8 mouse cellular contexts compared by ENCODE assay signal in genomic region chr9:65122545-65122944, GRCm38 (mm10). TPM values are rescaled to one million over a fixed set of nuclear protein-coding genes. Genes with fewer than 3 reads are reported as not detected.
DNase-seq lines count a peak whose midpoint lies in the region; ATAC-seq and TF ChIP-seq lines count a peak whose summit lies in the region.

No protein-coding gene starts in this region.

- no peaks in the 10 kb centered on the region for H3K27me3 ChIP-seq in hindbrain, embryonic 11.5 days (ENCODE audit: control insufficient read depth, insufficient read depth, low read length)
- no peaks in the 10 kb centered on the region for H3K27me3 ChIP-seq in hindbrain, embryonic 14.5 days (ENCODE audit: control insufficient read depth, insufficient read depth, low read length)
- peaks cover 12% of the 10 kb centered on the region for H3K27me3 ChIP-seq in heart, embryonic 16.5 days (ENCODE audit: control insufficient read depth, insufficient read depth, low read length)
- H3K27me3 ChIP-seq in limb, embryonic 11.5 days (ENCODE audit: control insufficient read depth, insufficient read depth, low read length), result no peaks in the 10 kb centered on the region

- H3K4me2 ChIP-seq in hindbrain, embryonic 11.5 days (replicated peaks; ENCODE audit: low read depth, low read length), result 0 out of 2 replicates have a peak overlapping the region, but pooled peaks have one; percentile 3
- H3K4me2 ChIP-seq in hindbrain, embryonic 14.5 days (replicated peaks), result no peak overlapping the region
- H3K4me2 ChIP-seq in heart, embryonic 16.5 days (ENCODE audit: low read depth, low read length), result peak overlapping the region; percentile 29; the same call in 1 of the 2 replicates
- H3K4me2 ChIP-seq in limb, embryonic 11.5 days (ENCODE audit: low read depth, severe bottlenecking), result peak overlapping the region; percentile 27; the same call in 1 of the 2 replicates

- no peaks in the 10 kb centered on the region for H3K36me3 ChIP-seq in hindbrain, embryonic 11.5 days (ENCODE audit: control insufficient read depth, insufficient read depth, low read length)
- peaks cover 24% of the 10 kb centered on the region for H3K36me3 ChIP-seq in hindbrain, embryonic 14.5 days (replicated peaks; ENCODE audit: control insufficient read depth, insufficient read depth)
- H3K36me3 ChIP-seq in heart, embryonic 16.5 days (ENCODE audit: control insufficient read depth, insufficient read depth), result peaks cover 3% of the 10 kb centered on the region; the same call in 1 of the 2 replicates
- H3K36me3 ChIP-seq in limb, embryonic 11.5 days (ENCODE audit: control insufficient read depth, insufficient read depth, low read length), result no peaks in the 10 kb centered on the region; the same call in 1 of the 2 replicates

- no peak overlapping the region for H3K9ac ChIP-seq in hindbrain, embryonic 11.5 days (ENCODE audit: low read depth, low read length)
- H3K9ac ChIP-seq in hindbrain, embryonic 14.5 days, result no peak overlapping the region
- no peak overlapping the region for H3K9ac ChIP-seq in heart, embryonic 16.5 days (ENCODE audit: low read length)
- no peak overlapping the region for H3K9ac ChIP-seq in limb, embryonic 11.5 days (ENCODE audit: low read length)

- no peak for ATAC-seq in hindbrain, embryonic 11.5 days (ENCODE audit: low FRiP score)
- no peak for ATAC-seq in hindbrain, embryonic 14.5 days (ENCODE audit: low FRiP score)
- no peak for ATAC-seq in heart, embryonic 16.5 days (replicated peaks; ENCODE audit: extremely low read depth, insufficient read depth, low FRiP score)
- no peak for ATAC-seq in limb, embryonic 11.5 days (ENCODE audit: insufficient number of reproducible peaks, low FRiP score, low TSS enrichment, low read depth)
- no peak for ATAC-seq in erythroblast, adult 5-6 weeks (replicated peaks; ENCODE audit: low FRiP score, poor library complexity, severe bottlenecking)

- DNase-seq in hindbrain, embryonic 11.5 days (ENCODE audit: low spot score), result no peak
- no peak for DNase-seq in hindbrain, embryonic 14.5 days (ENCODE audit: low spot score)
- DNase-seq in limb, embryonic 11.5 days (ENCODE audit: low spot score), result no peak
- no peak for DNase-seq in urinary bladder, adult 18-20 months (ENCODE audit: low spot score in 2 of 2)
- no peak for DNase-seq in cerebellum, adult 11-12 months

- no peaks in the 10 kb centered on the region for H3K9me3 ChIP-seq in hindbrain, embryonic 11.5 days (ENCODE audit: control insufficient read depth, low read length)
- no peaks in the 10 kb centered on the region for H3K9me3 ChIP-seq in hindbrain, embryonic 14.5 days (ENCODE audit: control insufficient read depth, low read length)
- no peaks in the 10 kb centered on the region for H3K9me3 ChIP-seq in heart, embryonic 16.5 days (replicated peaks; ENCODE audit: control insufficient read depth, low read length)
- H3K9me3 ChIP-seq in limb, embryonic 11.5 days (ENCODE audit: control insufficient read depth, low read length), result no peaks in the 10 kb centered on the region

- no peak for TF ChIP-seq CTCF in cortical plate, adult 2 months (IDR thresholded peaks at IDR 0.05; ENCODE audit: extremely low read depth, insufficient read depth, low read length)

- WGBS in hindbrain, embryonic 11.5 days, result 12% methylated on average over 18 of the region's 18 CpGs
- WGBS in hindbrain, embryonic 14.5 days, result 20% methylated on average over 18 of the region's 18 CpGs
- WGBS in heart, embryonic 16.5 days, result 18% methylated on average over 18 of the region's 18 CpGs
- 14% methylated on average over 18 of the region's 18 CpGs for WGBS in limb, embryonic 11.5 days

- peaks cover 3% of the 10 kb centered on the region; the same call in 1 of the 2 replicates for H3K4me1 ChIP-seq in hindbrain, embryonic 11.5 days (replicated peaks; ENCODE audit: control insufficient read depth, insufficient read depth, low read length)
- peaks cover 5% of the 10 kb centered on the region; the same call in 1 of the 2 replicates for H3K4me1 ChIP-seq in hindbrain, embryonic 14.5 days (replicated peaks; ENCODE audit: control insufficient read depth, insufficient read depth, low read length)
- H3K4me1 ChIP-seq in cortical plate, adult 2 months (ENCODE audit: control insufficient read depth, insufficient read depth, low read length), result no peaks in the 10 kb centered on the region
- H3K4me1 ChIP-seq in heart, embryonic 16.5 days (ENCODE audit: control insufficient read depth, insufficient read depth, low read length), result no peaks in the 10 kb centered on the region
- H3K4me1 ChIP-seq in limb, embryonic 11.5 days (ENCODE audit: control insufficient read depth, insufficient read depth, low read length), result 0 out of 2 replicates have a peak, but pooled peaks cover 10% of the 10 kb centered on the region

- no peak overlapping the region for H3K27ac ChIP-seq in hindbrain, embryonic 11.5 days (ENCODE audit: low read depth, low read length)
- no peak overlapping the region for H3K27ac ChIP-seq in hindbrain, embryonic 14.5 days
- H3K27ac ChIP-seq in cortical plate, adult 2 months (ENCODE audit: insufficient read depth, low read length), result no peak overlapping the region
- H3K27ac ChIP-seq in heart, embryonic 16.5 days (ENCODE audit: low read length), result no peak overlapping the region
- no peak overlapping the region for H3K27ac ChIP-seq in limb, embryonic 11.5 days (replicated peaks; ENCODE audit: low read depth, low read length)

- H3K4me3 ChIP-seq in hindbrain, embryonic 11.5 days (ENCODE audit: low read depth, low read length), result no peak overlapping the region
- no peak overlapping the region for H3K4me3 ChIP-seq in hindbrain, embryonic 14.5 days (replicated peaks; ENCODE audit: low read length)
- H3K4me3 ChIP-seq in cortical plate, adult 2 months (ENCODE audit: insufficient read depth, low read length), result peak overlapping the region; percentile 30
- H3K4me3 ChIP-seq in heart, embryonic 16.5 days (ENCODE audit: low read length), result no peak overlapping the region
- H3K4me3 ChIP-seq in limb, embryonic 11.5 days (ENCODE audit: low read depth, low read length), result no peak overlapping the region

- peak; percentile 59 for TF ChIP-seq POLR2A in cortical plate, adult 2 months (IDR thresholded peaks at IDR 0.05; ENCODE audit: extremely low read depth, insufficient read depth, low read length)

RNA-seq across cellular contexts. Expression of gene Igdcc3, which starts 18.4 kb away (rescaled TPM):
- polyA plus RNA-seq in hindbrain, embryonic 11.5 days (2014; fragmentation: Nextera tagmentation; extraction: Ambion mirVana), result 46.0 and 49.6 TPM in 2 replicates
- 10.5 and 10.6 TPM in 2 replicates for polyA plus RNA-seq in hindbrain, embryonic 14.5 days (2014; fragmentation: Nextera tagmentation; extraction: Ambion mirVana)
- polyA plus RNA-seq in cortical plate, adult 2 months (2012; rRNA removed), result 1.3 and 2.0 TPM in 2 replicates
- 0.17 and 0.30 TPM in 2 replicates for polyA plus RNA-seq in heart, embryonic 16.5 days (2015; fragmentation: Nextera tagmentation; extraction: Ambion mirVana)
- polyA plus RNA-seq in limb, embryonic 11.5 days (2014; fragmentation: Nextera tagmentation; extraction: Ambion mirVana), result 44.5 and 46.2 TPM in 2 replicates
- not detected in 2 replicates for total RNA-seq in erythroblast, adult 5-6 weeks (2015; ENCODE audit: low replicate concordance)
- not detected in 2 replicates for total RNA-seq in erythroblast, adult 5-6 weeks (2017; ENCODE audit: low replicate concordance)

RNA-seq across cellular contexts. Expression of gene Igdcc4, which starts 21.3 kb away (rescaled TPM):
- 8.8 and 10.3 TPM in 2 replicates for polyA plus RNA-seq in hindbrain, embryonic 11.5 days (2014; fragmentation: Nextera tagmentation; extraction: Ambion mirVana)
- polyA plus RNA-seq in hindbrain, embryonic 14.5 days (2014; fragmentation: Nextera tagmentation; extraction: Ambion mirVana), result 18.9 and 19.4 TPM in 2 replicates
- 27.2 and 27.9 TPM in 2 replicates for polyA plus RNA-seq in cortical plate, adult 2 months (2012; rRNA removed)
- 8.1 and 10.8 TPM in 2 replicates for polyA plus RNA-seq in heart, embryonic 16.5 days (2015; fragmentation: Nextera tagmentation; extraction: Ambion mirVana)
- 13.5 and 15.0 TPM in 2 replicates for polyA plus RNA-seq in limb, embryonic 11.5 days (2014; fragmentation: Nextera tagmentation; extraction: Ambion mirVana)
- total RNA-seq in erythroblast, adult 5-6 weeks (2015; ENCODE audit: low replicate concordance), result not detected in 2 replicates
- total RNA-seq in erythroblast, adult 5-6 weeks (2017; ENCODE audit: low replicate concordance), result 0.56 TPM in 1 of 2 replicates, not detected in the other
